Mouse (Mus musculus) small intestine, adult 2 months (tissue): Measurements from ENCODE around the gene Slamf1.

Experiments
- CTCF ChIP-seq: fragments of 200-500 bp; IDR thresholded peaks from 2 replicates; pipeline ENCODE4 v1.5.1; 2012; ENCODE audit warnings: low read depth, mild to moderate bottlenecking, control low read depth, inconsistent platforms, low read length, moderate library complexity, mixed read lengths; ENCODE audit not compliant: insufficient replicate concordance, insufficient read length; ENCODE audit errors: extremely low read depth
- POLR2A ChIP-seq: fragments of 200-500 bp; IDR thresholded peaks from 2 replicates; pipeline ENCODE4 v1.6.1; 2012; ENCODE audit warnings: low read depth, mild to moderate bottlenecking, control low read depth, inconsistent platforms, low read length, moderate library complexity

- TF ChIP-seq CTCF (no peak), POLR2A (no peak)
Observed at GRCm38 (mm10) chr1:171840450-171841023, 73.6 kb downstream of the Slamf1 start.
